Mouse (Mus musculus) megakaryocyte, embryonic 14.5 days (primary cell): ENCODE data around the gene Cfhr1.

Experiments used
- FLI1 ChIP-seq: IDR thresholded peaks from 2 replicates; pipeline ENCODE4 v1.6.1; 2012; ENCODE audit warnings: low read length, inconsistent platforms, mixed read lengths
- GATA1 ChIP-seq: IDR thresholded peaks from 3 replicates; pipeline ENCODE4 v1.6.1; 2012; ENCODE audit warnings: mixed read lengths, low read length, inconsistent platforms, borderline replicate concordance

DNA sequence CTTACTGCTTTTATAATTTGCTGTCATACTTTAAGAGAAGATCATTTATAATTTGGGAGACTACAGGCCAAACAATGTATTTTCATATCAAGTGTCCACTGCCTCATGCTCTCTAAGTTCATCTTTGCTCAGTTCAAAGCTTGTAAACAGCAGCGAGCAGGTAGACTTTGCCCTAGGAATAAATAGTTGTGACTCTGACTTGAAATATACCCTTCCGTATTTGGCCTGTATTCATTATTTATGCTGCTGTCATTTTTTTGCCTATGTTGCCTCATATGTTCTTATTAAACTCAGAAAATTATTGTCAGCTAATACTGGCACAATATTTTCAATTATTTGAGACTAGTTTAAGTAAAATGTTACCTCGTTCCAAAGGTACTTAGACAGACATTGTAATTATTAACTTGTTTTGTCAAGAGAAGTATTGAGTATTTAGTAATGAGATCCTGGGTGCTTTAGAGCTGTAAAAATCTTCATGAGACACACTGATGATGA lies 58.8 kb downstream of the Cfhr1 start, which contains the start of gene F13b:
- TF ChIP-seq GATA1 (no peak), FLI1 (no peak)
